Mouse (Mus musculus) MEL (cell line): Measurements from ENCODE around the gene Nos1. TPM values are rescaled to one million over a fixed set of nuclear protein-coding genes. Genes with fewer than 3 reads are reported as not detected.

Experiments used
- DNase-seq: peaks from one replicate; pipeline ENCODE4 v3.0.0; 2011; ENCODE audit warnings: low read depth, low spot score
- H3K27ac ChIP-seq: 2 replicates; pipeline ENCODE4 v1.5.1; 2012; ENCODE audit warnings: low read depth, mild to moderate bottlenecking, control low read depth, low read length, moderate library complexity; ENCODE audit not compliant: control insufficient read depth
- H3K27me3 ChIP-seq, 2 experiments: fragments of 150-350 bp in 1 of 2; sonication (generic) in 1 of 2; 2 replicates each; pipeline ENCODE4 v1.6.1; 2012; ENCODE audit warnings: low read length in 2 of 2, mild to moderate bottlenecking in 2 of 2, improper control_type of control experiment in 1 of 2, moderate library complexity in 1 of 2; ENCODE audit not compliant: insufficient read depth in 2 of 2, control insufficient read depth in 1 of 2
- H3K36me3 ChIP-seq, 2 experiments: 2 replicates each; pipeline ENCODE4 v1.6.1; 2012 to 2014; ENCODE audit warnings: low read length in 2 of 2, improper control_type of control experiment in 1 of 2, inconsistent platforms in 1 of 2, mild to moderate bottlenecking in 1 of 2; ENCODE audit not compliant: insufficient read depth in 2 of 2, control insufficient read depth in 1 of 2
- H3K4me1 ChIP-seq, 2 experiments: fragments of 150-350 bp in 1 of 2; sonication (generic) in 1 of 2; 2 replicates each; pipeline ENCODE4 v1.6.1; 2012; ENCODE audit warnings: low read length in 2 of 2, improper control_type of control experiment in 1 of 2, mild to moderate bottlenecking in 1 of 2; ENCODE audit not compliant: insufficient read depth in 2 of 2, control insufficient read depth in 1 of 2
- H3K4me3 ChIP-seq, 2 experiments: fragments of 150-350 bp in 1 of 2; sonication (generic) in 1 of 2; 2 replicates each; pipeline ENCODE4 v1.5.1; 2012; ENCODE audit warnings: low read depth in 2 of 2, low read length in 2 of 2, mild to moderate bottlenecking in 2 of 2, moderate library complexity in 2 of 2, control low read depth in 1 of 2, improper control_type of control experiment in 1 of 2; ENCODE audit not compliant: control insufficient read depth in 1 of 2, insufficient read depth in 1 of 2
- H3K79me2 ChIP-seq: 2 replicates; pipeline ENCODE4 v1.6.1; 2012; ENCODE audit warnings: mild to moderate bottlenecking, low read length, moderate library complexity; ENCODE audit not compliant: control insufficient read depth, poor library complexity, insufficient read depth
- H3K9ac ChIP-seq: 2 replicates; pipeline ENCODE4 v1.6.1; 2012; ENCODE audit warnings: low read depth, mild to moderate bottlenecking, control low read depth, low read length, moderate library complexity; ENCODE audit not compliant: control insufficient read depth, poor library complexity, severe bottlenecking
- H3K9me3 ChIP-seq: fragments of 150-350 bp; sonication (generic); replicated peaks from 2 replicates; pipeline ENCODE4 v1.6.1; 2012; ENCODE audit warnings: mild to moderate bottlenecking, low read length, improper control_type of control experiment, moderate library complexity; ENCODE audit not compliant: insufficient read depth
- BHLHE40 ChIP-seq: IDR thresholded peaks from 2 replicates; pipeline ENCODE4 v1.6.1; 2012; ENCODE audit warnings: low read depth, mild to moderate bottlenecking, inconsistent platforms, low read length, improper control_type of control experiment, borderline replicate concordance
- CHD2 ChIP-seq: IDR thresholded peaks from 2 replicates; pipeline ENCODE4 v1.6.1; 2011; ENCODE audit warnings: low read length, improper control_type of control experiment
- CTCF ChIP-seq, 3 experiments: IDR thresholded peaks in 2 of 3; conservative IDR thresholded peaks in 1 of 3; 2 replicates each; pipeline ENCODE4 v1.5.1; 2011 to 2012; ENCODE audit warnings: low read length in 3 of 3, low read depth in 2 of 3, mild to moderate bottlenecking in 2 of 3, improper control_type of control experiment in 1 of 3, inconsistent platforms in 1 of 3, mixed read lengths in 1 of 3, moderate library complexity in 1 of 3; ENCODE audit not compliant: control insufficient read depth in 1 of 3, insufficient read depth in 1 of 3, poor library complexity in 1 of 3, severe bottlenecking in 1 of 3
- E2F4 ChIP-seq: IDR thresholded peaks from 2 replicates; pipeline ENCODE4 v1.6.1; 2011; ENCODE audit warnings: low read depth, low read length, improper control_type of control experiment, borderline replicate concordance
- MAFK ChIP-seq: IDR thresholded peaks from 2 replicates; pipeline ENCODE4 v1.6.1; 2011; ENCODE audit warnings: low read depth, mild to moderate bottlenecking, low read length, improper control_type of control experiment, borderline replicate concordance
- MEF2A ChIP-seq: IDR thresholded peaks from 2 replicates; pipeline ENCODE4 v1.6.1; 2014; ENCODE audit warnings: low read depth, mild to moderate bottlenecking, inconsistent platforms, low read length, improper control_type of control experiment; ENCODE audit not compliant: poor library complexity, insufficient replicate concordance, severe bottlenecking; ENCODE audit errors: extremely low read depth
- MYC ChIP-seq: IDR thresholded peaks from 2 replicates; pipeline ENCODE4 v1.6.1; 2011; ENCODE audit warnings: low read depth, mild to moderate bottlenecking, low read length, improper control_type of control experiment, moderate library complexity
- NELFE ChIP-seq: IDR thresholded peaks from 2 replicates; pipeline ENCODE4 v1.6.1; 2011; ENCODE audit warnings: low read depth, low read length, improper control_type of control experiment
- POLR2A ChIP-seq, 2 experiments: IDR thresholded peaks; 2 replicates each; pipeline ENCODE4 v1.6.1; 2011 to 2012; ENCODE audit warnings: low read length in 2 of 2, mild to moderate bottlenecking in 2 of 2, control low read depth in 1 of 2, improper control_type of control experiment in 1 of 2, low read depth in 1 of 2, moderate library complexity in 1 of 2; ENCODE audit not compliant: control insufficient read depth in 1 of 2, insufficient read depth in 1 of 2, poor library complexity in 1 of 2
- POLR2AphosphoS2 ChIP-seq: IDR thresholded peaks from 2 replicates; pipeline ENCODE4 v1.6.1; 2011; ENCODE audit warnings: low read length, improper control_type of control experiment
- POLR2AphosphoS5 ChIP-seq: IDR thresholded peaks from 2 replicates; pipeline ENCODE4 v1.6.1; 2012; ENCODE audit warnings: low read depth, borderline replicate concordance, mild to moderate bottlenecking, inconsistent platforms, low read length, moderate library complexity, mixed read lengths
- TAL1 ChIP-seq: IDR thresholded peaks from 2 replicates; pipeline ENCODE4 v1.6.1; 2012; ENCODE audit warnings: mild to moderate bottlenecking, inconsistent platforms, low read length, moderate library complexity, mixed read lengths
- TBP ChIP-seq: IDR thresholded peaks from 2 replicates; pipeline ENCODE4 v1.8.0; 2011; ENCODE audit warnings: low read depth, low read length, improper control_type of control experiment
- TCF12 ChIP-seq: IDR thresholded peaks from 2 replicates; pipeline ENCODE4 v1.6.1; 2014; ENCODE audit warnings: low read depth, mild to moderate bottlenecking, inconsistent platforms, low read length, improper control_type of control experiment, moderate library complexity
- ZMIZ1 ChIP-seq: IDR thresholded peaks from 2 replicates; pipeline ENCODE4 v1.6.1; 2012; ENCODE audit warnings: low read depth, mild to moderate bottlenecking, inconsistent platforms, low read length, improper control_type of control experiment, moderate library complexity
- polyA plus RNA-seq, 2 experiments: library from polyadenylated mRNA; stranded (reverse) in 1 of 2; unstranded in 1 of 2; fragments of >175 nt in 1 of 2; fragments of >200 nt in 1 of 2; gene quantifications; 2 replicates each; pipeline versions ENCODE4 v1.2.1 to v1.2.4; 2012; ENCODE audit warnings: low replicate concordance in 2 of 2, low read depth in 1 of 2; ENCODE audit not compliant: insufficient read length in 2 of 2, insufficient read depth in 1 of 2, missing spikeins in 1 of 2
- total RNA-seq: library from RNA; depleted of rRNA; stranded (reverse); fragments of 300-350 nt; gene quantifications from 2 replicates; pipeline ENCODE4 v1.2.3, GENCODE M21; 2012

Nos1 gene
- total and polyA plus RNA-seq, 3 experiments, result 0.35 to 1.5 TPM; not detected in 1

- Histone ChIP-seq H3K4me3 (no peak overlapping the region), H3K36me3 (no peaks in the 10 kb centered on the region), H3K27me3 (no peaks in the 10 kb centered on the region), H3K9me3 (no peaks in the 10 kb centered on the region), H3K27ac (no peak overlapping the region), H3K4me1 (no peaks in the 10 kb centered on the region), H3K9ac (no peak overlapping the region), H3K79me2 (no peaks in the 10 kb centered on the region)
- DNase-seq, result peak; percentile 3
- TF ChIP-seq NELFE (no peak), TCF12 (no peak), CTCF (IDR thresholded peaks at IDR 0.05 in 2 of 3, conservative IDR thresholded peaks at IDR 0.05 in 1 of 3; ENCODE audit: control insufficient read depth in 1 of 3, insufficient read depth in 1 of 3, low read depth in 2 of 3, low read length in 3 of 3, poor library complexity in 1 of 3, severe bottlenecking in 1 of 3) (peak in 2 of 3 experiments; percentile 14 to 24; a peak in 2 of 6 replicates)
- TF ChIP-seq, all 39 proteins: peak for 1
Observed at GRCm38 (mm10) chr5:117824486-117824885, 43.7 kb downstream of the Nos1 start.

GRCm38 (mm10) chr5:117825336-117825735 lies 44.5 kb downstream of the Nos1 start:
- TF ChIP-seq POLR2AphosphoS5 (no peak), POLR2A (IDR thresholded peaks at IDR 0.05; ENCODE audit: control insufficient read depth in 1 of 2, insufficient read depth in 1 of 2, low read depth in 1 of 2, low read length in 2 of 2, poor library complexity in 1 of 2) (no peak)
- H3K79me2 ChIP-seq, result no peaks in the 10 kb centered on the region
- H3K4me1 ChIP-seq, result no peaks in the 10 kb centered on the region
- DNase-seq, result no peak
- no peaks in the 10 kb centered on the region for H3K36me3 ChIP-seq
- no peaks in the 10 kb centered on the region for H3K9me3 ChIP-seq
- H3K9ac ChIP-seq, result no peak overlapping the region
- no peak overlapping the region for H3K27ac ChIP-seq
- no peak overlapping the region for H3K4me3 ChIP-seq
- no peaks in the 10 kb centered on the region for H3K27me3 ChIP-seq

DNA sequence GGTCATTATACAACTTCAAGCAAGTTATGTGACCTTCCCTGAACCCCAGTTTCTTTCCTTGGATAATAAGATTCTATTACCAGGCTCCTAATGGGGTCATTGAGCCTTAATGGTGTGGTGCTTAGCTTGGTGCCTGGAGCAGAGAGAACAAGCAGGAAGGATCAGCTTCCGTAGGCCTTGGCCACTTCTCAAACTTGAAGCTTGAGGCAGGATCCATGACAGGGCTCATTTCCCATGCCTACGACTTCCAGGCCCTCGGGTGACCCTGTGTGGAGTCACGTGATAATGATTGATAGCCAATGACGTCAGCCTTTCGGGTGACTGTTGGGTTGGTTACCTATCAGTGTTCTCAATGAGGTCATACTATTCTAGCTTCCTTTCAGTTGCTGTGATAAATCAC lies 46.5 kb downstream of the Nos1 start:
- TF ChIP-seq MYC, result no peak
- TF ChIP-seq MEF2A, result no peak
- no peak for TF ChIP-seq POLR2AphosphoS2
- no peak for TF ChIP-seq POLR2A (IDR thresholded peaks at IDR 0.05; ENCODE audit: control insufficient read depth in 1 of 2, insufficient read depth in 1 of 2, low read depth in 1 of 2, low read length in 2 of 2, poor library complexity in 1 of 2)
- no peak for TF ChIP-seq BHLHE40
- TF ChIP-seq MAFK, result no peak
- TF ChIP-seq NELFE, result no peak
- TF ChIP-seq CHD2, result no peak
- no peak for TF ChIP-seq TBP
- no peak for TF ChIP-seq E2F4
- TF ChIP-seq TAL1, result no peak
- no peak for TF ChIP-seq ZMIZ1
- TF ChIP-seq, all 39 proteins: peak for 0

More for the DNA sequence above, 46.5 kb downstream of the Nos1 start:
- Histone ChIP-seq H3K27me3 (no peaks in the 10 kb centered on the region), H3K9me3 (no peaks in the 10 kb centered on the region), H3K9ac (no peak overlapping the region), H3K79me2 (no peaks in the 10 kb centered on the region), H3K27ac (no peak overlapping the region), H3K4me3 (no peak overlapping the region), H3K4me1 (no peaks in the 10 kb centered on the region), H3K36me3 (no peaks in the 10 kb centered on the region)
- DNase-seq, result no peak
